Mouse (Mus musculus): ENCODE data around the gene Dedd. TPM values are rescaled to one million over a fixed set of nuclear protein-coding genes. Genes with fewer than 3 reads are reported as not detected.

Gene Dedd
- polyA plus RNA-seq, 1 experiment from 2014 or later = 55.5 TPM

- Histone ChIP-seq H3K9ac (replicated peaks; ENCODE audit: low read depth, low read length) (peak overlapping the region; percentile 96), H3K4me3 (replicated peaks; ENCODE audit: low read length) (peak overlapping the region; percentile 88), H3K27me3 (replicated peaks; ENCODE audit: control insufficient read depth, insufficient read depth, low read length) (no peaks in the 10 kb centered on the region), H3K27ac (ENCODE audit: low read length) (peak overlapping the region; percentile 99), H3K4me2 (ENCODE audit: low read length) (peak overlapping the region; percentile 83), H3K4me1 (replicated peaks; ENCODE audit: control insufficient read depth, insufficient read depth, low read length) (peaks cover 40% of the 10 kb centered on the region), H3K36me3 (ENCODE audit: control insufficient read depth, insufficient read depth) (no peaks in the 10 kb centered on the region), H3K9me3 (ENCODE audit: control insufficient read depth, low read length) (no peaks in the 10 kb centered on the region)
- WGBS = under 1% methylated on average over 40 of the region's 61 CpGs
- ATAC-seq = peak; percentile 83
Observed at GRCm38 (mm10) chr1:171329433-171330215, 679 bp downstream of the Dedd start.

GRCm38 (mm10) chr1:171330216-171330560 lies 1.2 kb downstream of the Dedd start:
- H3K4me2 ChIP-seq (ENCODE audit: low read length) = peak overlapping the region; percentile 83
- WGBS = 0% methylated on average over 4 of the region's 4 CpGs
- peak overlapping the region; percentile 96 for H3K9ac ChIP-seq (replicated peaks; ENCODE audit: low read depth, low read length)
- ATAC-seq = no peak
- H3K9me3 ChIP-seq (ENCODE audit: control insufficient read depth, low read length) = no peaks in the 10 kb centered on the region
- 0 out of 2 replicates have a peak, but pooled peaks cover 2% of the 10 kb centered on the region for H3K36me3 ChIP-seq (ENCODE audit: control insufficient read depth, insufficient read depth)
- no peaks in the 10 kb centered on the region for H3K27me3 ChIP-seq (replicated peaks; ENCODE audit: control insufficient read depth, insufficient read depth, low read length)
- peaks cover 40% of the 10 kb centered on the region for H3K4me1 ChIP-seq (replicated peaks; ENCODE audit: control insufficient read depth, insufficient read depth, low read length)
- H3K27ac ChIP-seq (ENCODE audit: low read length) = peak overlapping the region; percentile 99
- H3K4me3 ChIP-seq (replicated peaks; ENCODE audit: low read length) = peak overlapping the region; percentile 88

- WGBS = 93% methylated on average over 16 of the region's 16 CpGs
- Histone ChIP-seq H3K9me3 (ENCODE audit: control insufficient read depth, low read length) (peaks cover 4% of the 10 kb centered on the region; the same call in 1 of the 2 replicates), H3K4me2 (ENCODE audit: low read length) (no peak overlapping the region), H3K4me1 (replicated peaks; ENCODE audit: control insufficient read depth, insufficient read depth, low read length) (peaks cover 23% of the 10 kb centered on the region), H3K36me3 (ENCODE audit: control insufficient read depth, insufficient read depth) (peaks cover 24% of the 10 kb centered on the region), H3K9ac (replicated peaks; ENCODE audit: low read depth, low read length) (no peak overlapping the region), H3K4me3 (replicated peaks; ENCODE audit: low read length) (no peak overlapping the region), H3K27me3 (replicated peaks; ENCODE audit: control insufficient read depth, insufficient read depth, low read length) (no peaks in the 10 kb centered on the region), H3K27ac (ENCODE audit: low read length) (no peak overlapping the region)
- no peak for ATAC-seq
Observed at GRCm38 (mm10) chr1:171342262-171343207, 13.6 kb downstream of the Dedd start.

GRCm38 (mm10) chr1:171343922-171344677 lies 15.2 kb downstream of the Dedd start:
- Histone ChIP-seq H3K9me3 (ENCODE audit: control insufficient read depth, low read length) (peaks cover 4% of the 10 kb centered on the region; the same call in 1 of the 2 replicates), H3K9ac (replicated peaks; ENCODE audit: low read depth, low read length) (no peak overlapping the region), H3K27me3 (replicated peaks; ENCODE audit: control insufficient read depth, insufficient read depth, low read length) (no peaks in the 10 kb centered on the region), H3K27ac (ENCODE audit: low read length) (no peak overlapping the region), H3K4me3 (replicated peaks; ENCODE audit: low read length) (no peak overlapping the region), H3K4me2 (ENCODE audit: low read length) (no peak overlapping the region), H3K36me3 (ENCODE audit: control insufficient read depth, insufficient read depth) (peaks cover 18% of the 10 kb centered on the region), H3K4me1 (replicated peaks; ENCODE audit: control insufficient read depth, insufficient read depth, low read length) (peaks cover 23% of the 10 kb centered on the region)
- ATAC-seq = no peak
- WGBS = 87% methylated on average over 8 of the region's 9 CpGs

- Histone ChIP-seq H3K9me3 (ENCODE audit: control insufficient read depth, low read length) (peaks cover 4% of the 10 kb centered on the region; the same call in 1 of the 2 replicates), H3K4me3 (replicated peaks; ENCODE audit: low read length) (peak overlapping the region; percentile 80), H3K27ac (ENCODE audit: low read length) (no peak overlapping the region), H3K4me2 (ENCODE audit: low read length) (peak overlapping the region; percentile 80), H3K4me1 (replicated peaks; ENCODE audit: control insufficient read depth, insufficient read depth, low read length) (peaks cover 23% of the 10 kb centered on the region), H3K27me3 (replicated peaks; ENCODE audit: control insufficient read depth, insufficient read depth, low read length) (no peaks in the 10 kb centered on the region), H3K36me3 (ENCODE audit: control insufficient read depth, insufficient read depth) (peaks cover 13% of the 10 kb centered on the region; the same call in 1 of the 2 replicates), H3K9ac (replicated peaks; ENCODE audit: low read depth, low read length) (peak overlapping the region; percentile 59)
- ATAC-seq = no peak
- 81% methylated on average over 9 of the region's 9 CpGs for WGBS
Observed at GRCm38 (mm10) chr1:171344715-171345114, 15.8 kb downstream of the Dedd start.

GRCm38 (mm10) chr1:171345225-171346094 lies 16.5 kb downstream of the Dedd start, which contains the start of the genes Nit1 and Pfdn2:
Gene Nit1 (minus strand): TSS chr1:171345646.
Gene Pfdn2 (plus strand): TSS chr1:171345670.
- Histone ChIP-seq H3K27ac (ENCODE audit: low read length) (peak within 1 kb of the TSS; percentile 77), H3K4me3 (replicated peaks; ENCODE audit: low read length) (peak within 1 kb of the TSS; percentile 80), H3K9ac (replicated peaks; ENCODE audit: low read depth, low read length) (peak within 1 kb of the TSS; percentile 59), H3K36me3 (ENCODE audit: control insufficient read depth, insufficient read depth) (peaks cover 13% of the 10 kb centered on the region; the same call in 1 of the 2 replicates), H3K4me2 (ENCODE audit: low read length) (peak within 1 kb of the TSS; percentile 80), H3K9me3 (ENCODE audit: control insufficient read depth, low read length) (peaks cover 4% of the 10 kb centered on the region; the same call in 1 of the 2 replicates), H3K4me1 (replicated peaks; ENCODE audit: control insufficient read depth, insufficient read depth, low read length) (peaks cover 23% of the 10 kb centered on the region), H3K27me3 (replicated peaks; ENCODE audit: control insufficient read depth, insufficient read depth, low read length) (no peaks in the 10 kb centered on the region)
- 1% methylated on average over 53 of the region's 53 CpGs for WGBS
- ATAC-seq = peak; percentile 95

GRCm38 (mm10) chr1:171346095-171346450 lies 17.1 kb downstream of the Dedd start:
- H3K27me3 ChIP-seq (replicated peaks; ENCODE audit: control insufficient read depth, insufficient read depth, low read length) = no peaks in the 10 kb centered on the region
- peak overlapping the region; percentile 79 for H3K4me2 ChIP-seq (ENCODE audit: low read length)
- no peak for ATAC-seq
- H3K27ac ChIP-seq (ENCODE audit: low read length) = no peak overlapping the region; the same call in 1 of the 2 replicates
- peaks cover 10% of the 10 kb centered on the region; the same call in 1 of the 2 replicates for H3K36me3 ChIP-seq (ENCODE audit: control insufficient read depth, insufficient read depth)
- peaks cover 23% of the 10 kb centered on the region for H3K4me1 ChIP-seq (replicated peaks; ENCODE audit: control insufficient read depth, insufficient read depth, low read length)
- peak overlapping the region; percentile 80 for H3K4me3 ChIP-seq (replicated peaks; ENCODE audit: low read length)
- peak overlapping the region; percentile 59 for H3K9ac ChIP-seq (replicated peaks; ENCODE audit: low read depth, low read length)
- 0% methylated on average over 14 of the region's 14 CpGs for WGBS
- peaks cover 4% of the 10 kb centered on the region; the same call in 1 of the 2 replicates for H3K9me3 ChIP-seq (ENCODE audit: control insufficient read depth, low read length)

GRCm38 (mm10) chr1:171348665-171349064 lies 19.7 kb downstream of the Dedd start:
- WGBS = 86% methylated on average over 3 of the region's 3 CpGs
- H3K4me2 ChIP-seq (ENCODE audit: low read length) = no peak overlapping the region
- ATAC-seq = no peak
- H3K27me3 ChIP-seq (replicated peaks; ENCODE audit: control insufficient read depth, insufficient read depth, low read length) = no peaks in the 10 kb centered on the region
- H3K36me3 ChIP-seq (ENCODE audit: control insufficient read depth, insufficient read depth) = no peaks in the 10 kb centered on the region
- peaks cover 4% of the 10 kb centered on the region; the same call in 1 of the 2 replicates for H3K9me3 ChIP-seq (ENCODE audit: control insufficient read depth, low read length)
- H3K4me1 ChIP-seq (replicated peaks; ENCODE audit: control insufficient read depth, insufficient read depth, low read length) = peaks cover 23% of the 10 kb centered on the region
- no peak overlapping the region for H3K4me3 ChIP-seq (replicated peaks; ENCODE audit: low read length)
- H3K9ac ChIP-seq (replicated peaks; ENCODE audit: low read depth, low read length) = no peak overlapping the region
- no peak overlapping the region for H3K27ac ChIP-seq (ENCODE audit: low read length)

Data from forebrain, embryonic 16.5 days (tissue).